Mouse (Mus musculus): ENCODE data around the gene Kdm5a.

GRCm38 (mm10) chr6:120462251-120462650, 98.3 kb downstream of the Kdm5a start:
- TF ChIP-seq CTCF (IDR thresholded peaks at IDR 0.05) (no peak), EP300 (IDR thresholded peaks at IDR 0.05) (no peak)

All from lung, postnatal 0 days (tissue).